In genomic region chr9:119338350-119338749, GRCm38 (mm10) we compare ENCODE assay signal across 21 mouse cellular contexts. TPM values are rescaled to one million over a fixed set of nuclear protein-coding genes. Genes with fewer than 3 reads are reported as not detected.
DNase-seq lines count a peak whose midpoint lies in the region; ATAC-seq and TF ChIP-seq lines count a peak whose summit lies in the region.
"Had no signal": no experiment of that assay in that cellular context is flagged by ENCODE, and none has a peak within 500 bp of the region (broad histone marks: within the 10 kb centered on the region; RNA-seq: fewer than 3 reads in every experiment).

No protein-coding gene starts in this region.

- peaks cover 5% of the 10 kb centered on the region; the same call in 1 of the 2 replicates for H3K79me2 ChIP-seq in CH12.LX (replicated peaks; ENCODE audit: control insufficient read depth, extremely low read depth, insufficient read depth, poor library complexity, severe bottlenecking)

- no peak overlapping the region for H3K27ac ChIP-seq in liver, embryonic 11.5 days (ENCODE audit: low read depth, low read length)
- H3K27ac ChIP-seq in CH12.LX (ENCODE audit: insufficient read depth, low read depth) = no peak overlapping the region
- no peak overlapping the region for H3K27ac ChIP-seq in liver, embryonic 13.5 days
- no peak overlapping the region for H3K27ac ChIP-seq in stomach, postnatal 0 days (replicated peaks)
- H3K27ac ChIP-seq: embryonic facial prominence, embryonic 10.5 days; forebrain, embryonic 13.5 days; heart, embryonic 13.5 days; hindbrain, embryonic 15.5 days had no signal

- H3K27me3 ChIP-seq in liver, embryonic 11.5 days (replicated peaks; ENCODE audit: control insufficient read depth, insufficient read depth, low read length) = no peaks in the 10 kb centered on the region
- no peaks in the 10 kb centered on the region for H3K27me3 ChIP-seq in CH12.LX (replicated peaks)
- H3K27me3 ChIP-seq in liver, embryonic 13.5 days = no peaks in the 10 kb centered on the region
- no peaks in the 10 kb centered on the region for H3K27me3 ChIP-seq in stomach, postnatal 0 days (ENCODE audit: control insufficient read depth, insufficient read depth, low read length)
- H3K27me3 ChIP-seq: heart, embryonic 13.5 days; Patski had no signal

- H3K36me3 ChIP-seq in liver, embryonic 11.5 days (ENCODE audit: control insufficient read depth, insufficient read depth, low read length) = no peaks in the 10 kb centered on the region
- peaks cover 18 to 45% of the 10 kb centered on the region in 2 experiments for H3K36me3 ChIP-seq in CH12.LX (replicated peaks in 1 of 2; ENCODE audit: control insufficient read depth in 1 of 2, insufficient read depth in 1 of 2, low read length in 1 of 2)
- H3K36me3 ChIP-seq in liver, embryonic 13.5 days = peaks cover 10% of the 10 kb centered on the region
- peaks cover 7% of the 10 kb centered on the region for H3K36me3 ChIP-seq in stomach, postnatal 0 days (ENCODE audit: control insufficient read depth, insufficient read depth, low read length)
- H3K36me3 ChIP-seq: hindbrain, embryonic 15.5 days had no signal

- peaks cover 7% of the 10 kb centered on the region for H3K4me1 ChIP-seq in liver, embryonic 11.5 days (replicated peaks; ENCODE audit: control insufficient read depth, insufficient read depth, low read length)
- peaks cover 6 to 42% of the 10 kb centered on the region in 2 experiments for H3K4me1 ChIP-seq in CH12.LX (ENCODE audit: control insufficient read depth in 1 of 2, insufficient read depth in 2 of 2)
- H3K4me1 ChIP-seq in liver, embryonic 13.5 days (replicated peaks) = peaks cover 51% of the 10 kb centered on the region
- H3K4me1 ChIP-seq in stomach, postnatal 0 days (replicated peaks; ENCODE audit: control insufficient read depth, insufficient read depth) = peaks cover 5% of the 10 kb centered on the region

- TF ChIP-seq EP300 in CH12.LX (IDR thresholded peaks at IDR 0.05; ENCODE audit: low read length) = no peak
- TF ChIP-seq EP300 in stomach, postnatal 0 days (optimal IDR thresholded peaks at IDR 0.05) = no peak

- TF ChIP-seq CTCF in CH12.LX (conservative IDR thresholded peaks at IDR 0.05 in 1 of 2, IDR thresholded peaks at IDR 0.05 in 1 of 2; ENCODE audit: low read depth in 2 of 2, low read length in 2 of 2) = no peak
- no peak for TF ChIP-seq CTCF in stomach, postnatal 0 days (IDR thresholded peaks at IDR 0.05; ENCODE audit: low read depth)

- no peak for TF ChIP-seq POLR2A in CH12.LX (IDR thresholded peaks at IDR 0.05; ENCODE audit: low read depth, low read length)

- ATAC-seq in liver, embryonic 11.5 days (replicated peaks; ENCODE audit: low FRiP score) = no peak
- ATAC-seq in liver, embryonic 13.5 days (ENCODE audit: low read depth) = no peak
- no peak for ATAC-seq in stomach, postnatal 0 days (ENCODE audit: low FRiP score, low TSS enrichment)
- ATAC-seq: forebrain, embryonic 13.5 days; forebrain, postnatal 0 days; Patski had no signal

- no peak for DNase-seq in liver, embryonic 11.5 days (ENCODE audit: low spot score)
- DNase-seq in liver = no peak
- DNase-seq in CH12.LX (ENCODE audit: extremely low read depth) = no peak
- no peak for DNase-seq in liver, embryonic 13.5 days
- DNase-seq in stomach, postnatal 0 days (ENCODE audit: low spot score) = no peak
- no peak for DNase-seq in MN1 (ENCODE audit: low spot score)
- DNase-seq: adrenal gland, adult 2 months; adrenal gland, postnatal 25 days; cerebellum, adult 18-20 months; forebrain, postnatal 0 days; gastrocnemius, postnatal 14 days; heart, postnatal 36 days had no signal

- no peak overlapping the region for H3K4me3 ChIP-seq in liver, embryonic 11.5 days (ENCODE audit: low read depth, low read length)
- no peak overlapping the region for H3K4me3 ChIP-seq in CH12.LX (replicated peaks in 1 of 3; ENCODE audit: low read depth in 2 of 3, low read length in 2 of 3, poor library complexity in 1 of 3)
- H3K4me3 ChIP-seq in liver, embryonic 13.5 days (replicated peaks) = no peak overlapping the region
- no peak overlapping the region for H3K4me3 ChIP-seq in stomach, postnatal 0 days (ENCODE audit: low read depth, low read length)
- H3K4me3 ChIP-seq: forebrain, embryonic 13.5 days; hindbrain, embryonic 15.5 days had no signal

- dilution Hi-C loops in CH12.LX (cut with MboI; ENCODE audit: extremely low pct_ligation_motif_present, extremely low pct_unique_long_range_greater_than_20kb, low sequenced_read_pairs) = no loop called here

- no peaks in the 10 kb centered on the region for H3K9me3 ChIP-seq in liver, embryonic 11.5 days (ENCODE audit: control insufficient read depth, low read length)
- no peaks in the 10 kb centered on the region for H3K9me3 ChIP-seq in CH12.LX (replicated peaks; ENCODE audit: low read length)
- H3K9me3 ChIP-seq in liver, embryonic 13.5 days (replicated peaks) = no peaks in the 10 kb centered on the region
- no peaks in the 10 kb centered on the region for H3K9me3 ChIP-seq in stomach, postnatal 0 days (ENCODE audit: control insufficient read depth, low read length)
- H3K9me3 ChIP-seq: embryonic facial prominence, embryonic 10.5 days; forebrain, embryonic 13.5 days; G1E; heart, embryonic 13.5 days; hindbrain, embryonic 15.5 days had no signal

- 86% methylated on average over 3 of the region's 3 CpGs for WGBS in liver, embryonic 11.5 days
- 83% methylated on average over 3 of the region's 3 CpGs for WGBS in liver, embryonic 13.5 days (ENCODE audit: insufficient replicate concordance)
- WGBS in stomach, postnatal 0 days = 88% methylated on average over 3 of the region's 3 CpGs

- no peak for TF ChIP-seq RAD21 in CH12.LX (IDR thresholded peaks at IDR 0.05; ENCODE audit: low read depth, low read length)

- H3K9ac ChIP-seq in liver, embryonic 11.5 days (ENCODE audit: low read depth, low read length) = no peak overlapping the region
- H3K9ac ChIP-seq in CH12.LX (ENCODE audit: insufficient read depth, low read depth) = no peak overlapping the region
- no peak overlapping the region for H3K9ac ChIP-seq in liver, embryonic 13.5 days
- H3K9ac ChIP-seq in stomach, postnatal 0 days (ENCODE audit: low read length) = no peak overlapping the region
- H3K9ac ChIP-seq: forebrain, embryonic 13.5 days; forebrain, postnatal 0 days; hindbrain, embryonic 15.5 days had no signal

- in situ Hi-C loops in CH12.LX (cut with MboI; ENCODE audit: low pct_ligation_motif_present, low pct_unique_long_range_greater_than_20kb, low sequenced_read_pairs) = no loop called here

- peak overlapping the region; percentile 92 for H3K4me2 ChIP-seq in liver, embryonic 11.5 days
- peak overlapping the region; percentile 80; the same call in 1 of the 2 replicates for H3K4me2 ChIP-seq in CH12.LX (ENCODE audit: insufficient read depth, low read depth, poor library complexity, severe bottlenecking)
- H3K4me2 ChIP-seq in liver, embryonic 13.5 days = peak overlapping the region; percentile 94
- H3K4me2 ChIP-seq in stomach, postnatal 0 days (replicated peaks; ENCODE audit: low read depth) = peak overlapping the region; percentile 66

TF ChIP-seq in CH12.LX, 34 proteins besides CTCF, POLR2A, EP300 and RAD21 (continues in another document):
- no peak for TF ChIP-seq MAFK (IDR thresholded peaks at IDR 0.05; ENCODE audit: insufficient replicate concordance, low read length)
- no peak for TF ChIP-seq JUND (conservative IDR thresholded peaks at IDR 0.05; ENCODE audit: low read depth, low read length)
- no peak for TF ChIP-seq E2F4 (IDR thresholded peaks at IDR 0.05; ENCODE audit: insufficient replicate concordance, low read depth, low read length)
- TF ChIP-seq MEF2A (IDR thresholded peaks at IDR 0.05; ENCODE audit: borderline replicate concordance, low read depth, low read length) = no peak
- no peak for TF ChIP-seq ZKSCAN1 (IDR thresholded peaks at IDR 0.05; ENCODE audit: borderline replicate concordance, low read depth, low read length)
- TF ChIP-seq SMC3 (IDR thresholded peaks at IDR 0.05; ENCODE audit: low read depth, low read length) = no peak

RNA-seq across cellular contexts. Expression of gene Acaa1a, which starts 1.1 kb away (rescaled TPM):
- polyA plus RNA-seq in liver, embryonic 11.5 days (2014; fragmentation: Nextera tagmentation; extraction: Ambion mirVana) = 58.8 and 61.2 TPM in 2 replicates
- total RNA-seq in CH12.LX (2012; rRNA removed) = 51.2 and 57.8 TPM in 2 replicates
- 22.4 and 24.8 TPM in 2 replicates for total RNA-seq in CH12.LX (2014; rRNA removed)
- polyA plus RNA-seq in CH12.LX (2012; ENCODE audit: insufficient read length, low read depth) = 24.4 and 30.9 TPM in 2 replicates
- 39.6 and 40.2 TPM in 2 replicates for polyA plus RNA-seq in liver, embryonic 13.5 days (2015; fragmentation: Nextera tagmentation; extraction: Ambion mirVana)
- 181 and 193 TPM in 2 replicates for polyA plus RNA-seq in stomach, postnatal 0 days (2015; fragmentation: Nextera tagmentation; extraction: Ambion mirVana)

RNA-seq across cellular contexts. Expression of gene Myd88, which starts 2.9 kb away (rescaled TPM):
- polyA plus RNA-seq in liver, embryonic 11.5 days (2014; fragmentation: Nextera tagmentation; extraction: Ambion mirVana) = 28.6 and 30.6 TPM in 2 replicates
- total RNA-seq in CH12.LX (2012; rRNA removed) = 22.7 and 33.4 TPM in 2 replicates
- 14.3 and 14.7 TPM in 2 replicates for total RNA-seq in CH12.LX (2014; rRNA removed)
- 51.3 and 53.6 TPM in 2 replicates for polyA plus RNA-seq in CH12.LX (2012; ENCODE audit: insufficient read length, low read depth)
- polyA plus RNA-seq in liver, embryonic 13.5 days (2015; fragmentation: Nextera tagmentation; extraction: Ambion mirVana) = 18.6 and 21.7 TPM in 2 replicates
- polyA plus RNA-seq in stomach, postnatal 0 days (2015; fragmentation: Nextera tagmentation; extraction: Ambion mirVana) = 40.8 and 41.5 TPM in 2 replicates

RNA-seq across cellular contexts. Expression of gene Oxsr1, which starts 16.1 kb away (rescaled TPM):
- 14.2 TPM in 2 replicates for polyA plus RNA-seq in liver, embryonic 11.5 days (2014; fragmentation: Nextera tagmentation; extraction: Ambion mirVana)
- total RNA-seq in CH12.LX (2012; rRNA removed) = 22.1 and 26.3 TPM in 2 replicates
- 36.1 and 41.2 TPM in 2 replicates for total RNA-seq in CH12.LX (2014; rRNA removed)
- polyA plus RNA-seq in CH12.LX (2012; ENCODE audit: insufficient read length, low read depth) = 31.7 and 33.3 TPM in 2 replicates
- 6.0 and 6.5 TPM in 2 replicates for polyA plus RNA-seq in liver, embryonic 13.5 days (2015; fragmentation: Nextera tagmentation; extraction: Ambion mirVana)
- polyA plus RNA-seq in stomach, postnatal 0 days (2015; fragmentation: Nextera tagmentation; extraction: Ambion mirVana) = 8.7 and 9.7 TPM in 2 replicates

RNA-seq across cellular contexts. Expression of gene Xylb, which starts 18.8 kb away (rescaled TPM):
- polyA plus RNA-seq in liver, embryonic 11.5 days (2014; fragmentation: Nextera tagmentation; extraction: Ambion mirVana) = 9.5 and 11.0 TPM in 2 replicates
- total RNA-seq in CH12.LX (2012; rRNA removed) = 4.8 and 5.9 TPM in 2 replicates
- total RNA-seq in CH12.LX (2014; rRNA removed) = 1.8 and 2.5 TPM in 2 replicates
- 6.4 and 7.1 TPM in 2 replicates for polyA plus RNA-seq in CH12.LX (2012; ENCODE audit: insufficient read length, low read depth)
- 3.6 and 4.7 TPM in 2 replicates for polyA plus RNA-seq in liver, embryonic 13.5 days (2015; fragmentation: Nextera tagmentation; extraction: Ambion mirVana)
- 3.2 and 5.7 TPM in 2 replicates for polyA plus RNA-seq in stomach, postnatal 0 days (2015; fragmentation: Nextera tagmentation; extraction: Ambion mirVana)

RNA-seq across cellular contexts. Expression of gene Slc22a14, which starts 27.0 kb away (rescaled TPM):
- polyA plus RNA-seq in liver, embryonic 11.5 days (2014; fragmentation: Nextera tagmentation; extraction: Ambion mirVana) = not detected in 2 replicates
- total RNA-seq in CH12.LX (2012; rRNA removed) (not detected in 2 replicates), CH12.LX (2014; rRNA removed) (not detected in 2 replicates)
- polyA plus RNA-seq in CH12.LX (2012; ENCODE audit: insufficient read length, low read depth) = not detected in 2 replicates
- polyA plus RNA-seq in liver, embryonic 13.5 days (2015; fragmentation: Nextera tagmentation; extraction: Ambion mirVana) = not detected in 2 replicates
- not detected in 2 replicates for polyA plus RNA-seq in stomach, postnatal 0 days (2015; fragmentation: Nextera tagmentation; extraction: Ambion mirVana)
- total RNA-seq: adrenal gland, postnatal 25 days; forebrain, postnatal 0 days; G1E; gastrocnemius, adult 18-20 months; gastrocnemius, postnatal 14 days had no signal
- polyA plus RNA-seq: adrenal gland, adult 2 months; embryonic facial prominence, embryonic 10.5 days; embryonic facial prominence, embryonic 14.5 days; forebrain, embryonic 13.5 days; forebrain, postnatal 0 days; G1E; heart, embryonic 13.5 days; hindbrain, embryonic 11.5 days; hindbrain, embryonic 15.5 days had no signal
